Mouse (Mus musculus) liver, embryonic 14.5 days (tissue): ENCODE results near the gene Nckap1l. TPM values are rescaled to one million over a fixed set of nuclear protein-coding genes. Genes with fewer than 3 reads are reported as not detected.

Experiments used
- ATAC-seq: fragments of 200-750 bp; cut with Nextera tagmentation; 2 replicates; pipeline ENCODE4 v1.8.0; 2017; ENCODE audit warnings: moderate number of reproducible peaks, mild to moderate bottlenecking, moderate library complexity; ENCODE audit not compliant: insufficient read depth
- DNase-seq, 3 experiments: peaks; one replicate each; pipeline ENCODE4 v3.0.0-alpha.2; 2012 to 2013; ENCODE audit warnings: low read depth in 3 of 3, low spot score in 3 of 3
- H3K27ac ChIP-seq: fragments of 300-500 bp; sonication (generic); 2 replicates; pipeline ENCODE4 v1.5.1; 2014; ENCODE audit warnings: moderate library complexity, mild to moderate bottlenecking, control low read depth, inconsistent platforms
- H3K27me3 ChIP-seq: fragments of 300-500 bp; sonication (generic); 2 replicates; pipeline ENCODE4 v1.6.1; 2014; ENCODE audit warnings: mild to moderate bottlenecking, low read length, moderate library complexity; ENCODE audit not compliant: control insufficient read depth, insufficient read depth
- H3K36me3 ChIP-seq: fragments of 300-500 bp; sonication (generic); replicated peaks from 2 replicates; pipeline ENCODE4 v1.6.1; 2014; ENCODE audit warnings: low read depth; ENCODE audit not compliant: control insufficient read depth, insufficient read depth
- H3K4me1 ChIP-seq, 2 experiments: fragments of 200-500 bp in 1 of 2; fragments of 300-500 bp in 1 of 2; sonication (generic) in 1 of 2; replicated peaks; 2 replicates each; pipeline ENCODE4 v1.6.1; 2012 to 2014; ENCODE audit warnings: antibody characterized with exemption in 1 of 2, inconsistent platforms in 1 of 2, low read length in 1 of 2; ENCODE audit not compliant: control insufficient read depth in 2 of 2, insufficient read depth in 2 of 2
- H3K4me2 ChIP-seq: fragments of 300-500 bp; sonication (generic); 2 replicates; pipeline ENCODE4 v1.6.1; 2014; ENCODE audit warnings: low read depth, mild to moderate bottlenecking, control low read depth, moderate library complexity
- H3K4me3 ChIP-seq, 2 experiments: fragments of 200-500 bp in 1 of 2; fragments of 300-500 bp in 1 of 2; sonication (generic) in 1 of 2; 2 replicates each; pipeline ENCODE4 v1.5.1; 2012 to 2014; ENCODE audit warnings: low read depth in 2 of 2, low read length in 2 of 2, mild to moderate bottlenecking in 2 of 2, control low read depth in 1 of 2, inconsistent platforms in 1 of 2, moderate library complexity in 1 of 2; ENCODE audit not compliant: insufficient read depth in 1 of 2
- H3K9ac ChIP-seq: fragments of 300-500 bp; sonication (generic); replicated peaks from 2 replicates; pipeline ENCODE4 v1.6.1; 2014; ENCODE audit warnings: mild to moderate bottlenecking, control low read depth, moderate library complexity
- H3K9me3 ChIP-seq: fragments of 300-500 bp; sonication (generic); 2 replicates; pipeline ENCODE4 v1.6.1; 2016; ENCODE audit warnings: low read length, mixed read lengths; ENCODE audit not compliant: control insufficient read depth
- CTCF ChIP-seq: IDR thresholded peaks from 2 replicates; pipeline ENCODE4 v1.5.1; 2016; ENCODE audit warnings: antibody characterized with exemption, low read depth, control low read depth
- EP300 ChIP-seq: IDR thresholded peaks from 2 replicates; pipeline ENCODE4 v1.6.1; 2016; ENCODE audit warnings: antibody characterized with exemption, low read depth
- WGBS: fragments of 180-500 bp; shearing (Covaris S2); extraction: QIAGEN DNeasy Blood & Tissue Kit; methylation state at CpG from one replicate; pipeline ENCODE4 v1.1.7; 2014; ENCODE audit not compliant: insufficient replicate concordance; 5-methylcytosine and 5-hydroxymethylcytosine counted together
- polyA plus RNA-seq, 2 experiments: library from polyadenylated mRNA; depleted of rRNA in 1 of 2; stranded (reverse) in 1 of 2; unstranded in 1 of 2; fragments of >200 nt; fragmentation: Nextera tagmentation in 1 of 2; extraction: Ambion mirVana in 1 of 2; gene quantifications; 2 replicates each; pipeline versions ENCODE4 v1.2.1 to v1.2.3; 2012 to 2014

Gene Nckap1l
- polyA plus RNA-seq, 2 experiments, result 5.6 to 6.1 TPM

- TF ChIP-seq EP300 (no peak), CTCF (no peak)
- Histone ChIP-seq H3K36me3 (no peaks in the 10 kb centered on the region), H3K4me2 (peak overlapping the region; percentile 45), H3K27me3 (peaks cover 25% of the 10 kb centered on the region), H3K4me3 (peak overlapping the region; percentile 20 to 26; a peak in 3 of 4 replicates), H3K27ac (no peak overlapping the region), H3K9me3 (no peaks in the 10 kb centered on the region), H3K9ac (no peak overlapping the region), H3K4me1 (no peaks in the 10 kb centered on the region)
- DNase-seq (no peak), ATAC-seq (no peak)
- 2% methylated on average over 37 of the region's 37 CpGs for WGBS
Observed at GRCm38 (mm10) chr15:103537011-103537821, 83.6 kb downstream of the Nckap1l start.

- WGBS, result under 1% methylated on average over 32 of the region's 36 CpGs
- Histone ChIP-seq H3K27me3 (peaks cover 25% of the 10 kb centered on the region), H3K9ac (no peak within 1 kb of the TSS), H3K4me3 (peak within 1 kb of the TSS; percentile 20 to 26; a peak in 3 of 4 replicates), H3K36me3 (no peaks in the 10 kb centered on the region), H3K4me1 (no peaks in the 10 kb centered on the region), H3K27ac (no peak within 1 kb of the TSS), H3K9me3 (no peaks in the 10 kb centered on the region), H3K4me2 (peak within 1 kb of the TSS; percentile 45)
- ATAC-seq (no peak), DNase-seq (no peak)
- TF ChIP-seq EP300, result no peak
- no peak for TF ChIP-seq CTCF
Observed at GRCm38 (mm10) chr15:103537822-103538213, 84.2 kb downstream of the Nckap1l start, which contains the start of gene Ppp1r1a. Gene Ppp1r1a (minus strand): TSS chr15:103538003.

GRCm38 (mm10) chr15:103539259-103539658 is 85.7 kb downstream of the Nckap1l start:
- no peaks in the 10 kb centered on the region for H3K36me3 ChIP-seq
- 50% methylated on average over 2 of the region's 2 CpGs for WGBS
- H3K9me3 ChIP-seq, result no peaks in the 10 kb centered on the region
- DNase-seq (no peak), ATAC-seq (no peak)
- no peak overlapping the region for H3K4me3 ChIP-seq
- H3K9ac ChIP-seq, result no peak overlapping the region
- H3K4me1 ChIP-seq, result no peaks in the 10 kb centered on the region
- no peak for TF ChIP-seq CTCF
- no peak for TF ChIP-seq EP300
- H3K27ac ChIP-seq, result no peak overlapping the region
- H3K27me3 ChIP-seq, result peaks cover 25% of the 10 kb centered on the region
- no peak overlapping the region for H3K4me2 ChIP-seq

- H3K27me3 ChIP-seq, result peaks cover 25% of the 10 kb centered on the region
- H3K4me3 ChIP-seq, result no peak overlapping the region
- no peak for DNase-seq
- no peaks in the 10 kb centered on the region for H3K36me3 ChIP-seq
- WGBS, result 19% methylated on average over 1 of the region's 1 CpGs
- TF ChIP-seq CTCF (no peak), EP300 (no peak)
- H3K4me2 ChIP-seq, result no peak overlapping the region
- H3K9ac ChIP-seq, result no peak overlapping the region
- no peaks in the 10 kb centered on the region for H3K4me1 ChIP-seq
- H3K27ac ChIP-seq, result no peak overlapping the region
- no peak for ATAC-seq
- H3K9me3 ChIP-seq, result no peaks in the 10 kb centered on the region
Observed at GRCm38 (mm10) chr15:103540646-103541045, 87.1 kb downstream of the Nckap1l start.

- Histone ChIP-seq H3K27ac (no peak overlapping the region), H3K27me3 (peaks cover 14% of the 10 kb centered on the region), H3K36me3 (no peaks in the 10 kb centered on the region), H3K9me3 (no peaks in the 10 kb centered on the region), H3K9ac (no peak overlapping the region), H3K4me3 (no peak overlapping the region), H3K4me1 (no peaks in the 10 kb centered on the region), H3K4me2 (no peak overlapping the region)
- TF ChIP-seq CTCF (no peak), EP300 (no peak)
- ATAC-seq (no peak), DNase-seq (no peak)
Observed at GRCm38 (mm10) chr15:103542526-103542925, 88.9 kb downstream of the Nckap1l start.
